Mouse (Mus musculus) kidney, adult 18-20 months (tissue): Measurements from ENCODE around the gene Slc17a1.
A peak's percentile ranks its signal among the peaks of the same experiment; 100 is the strongest.

ENCODE experiments used
- DNase-seq: peaks from one replicate; pipeline ENCODE4 v3.0.0; 2021

Gene Slc17a1

GRCm38 (mm10) chr13:23867405-23867804 lies at the start of gene Slc17a1:
Slc17a1 (plus strand) TSS chr13:23867750.
- peak; percentile 35 for DNase-seq

GRCm38 (mm10) chr13:23820179-23820940 lies 47.2 kb upstream of the Slc17a1 start:
- no peak for DNase-seq

- no peak for DNase-seq
Measured at GRCm38 (mm10) chr13:23822213-23822612, 45.3 kb upstream of the Slc17a1 start.

- DNase-seq: no peak
Measured at GRCm38 (mm10) chr13:23826606-23827005, 40.9 kb upstream of the Slc17a1 start.

- DNase-seq: peak; percentile 40
Measured at GRCm38 (mm10) chr13:23833053-23833452, 34.5 kb upstream of the Slc17a1 start.

GRCm38 (mm10) chr13:23834836-23835235 lies 32.7 kb upstream of the Slc17a1 start:
- DNase-seq: no peak

GRCm38 (mm10) chr13:23836630-23837029 lies 30.9 kb upstream of the Slc17a1 start:
- DNase-seq: no peak

GRCm38 (mm10) chr13:23839308-23839707 lies 28.2 kb upstream of the Slc17a1 start, which contains the start of gene Slc17a3:
Slc17a3 (plus strand) TSS chr13:23839434.
- DNase-seq: peak; percentile 59

- no peak for DNase-seq
Measured at GRCm38 (mm10) chr13:23845851-23846250, 21.7 kb upstream of the Slc17a1 start.

GRCm38 (mm10) chr13:23849299-23849698 lies 18.3 kb upstream of the Slc17a1 start:
- DNase-seq: no peak

GRCm38 (mm10) chr13:23856401-23856800 lies 11.1 kb upstream of the Slc17a1 start:
- DNase-seq: no peak

GRCm38 (mm10) chr13:23861815-23862214 lies 5.7 kb upstream of the Slc17a1 start:
- no peak for DNase-seq

- DNase-seq: no peak
Measured at GRCm38 (mm10) chr13:23864711-23865110, 2.8 kb upstream of the Slc17a1 start.

- DNase-seq: peak; percentile 39
Measured at GRCm38 (mm10) chr13:23866086-23866710, 1.4 kb upstream of the Slc17a1 start.

- DNase-seq: peak; percentile 52
Measured at GRCm38 (mm10) chr13:23867000-23867399, 550 bp upstream of the Slc17a1 start.

GRCm38 (mm10) chr13:23868790-23869533 lies 1.4 kb downstream of the Slc17a1 start:
- peak; percentile 34 for DNase-seq

GRCm38 (mm10) chr13:23869996-23870395 lies 2.4 kb downstream of the Slc17a1 start:
- peak; percentile 50 for DNase-seq

GRCm38 (mm10) chr13:23873141-23873540 lies 5.6 kb downstream of the Slc17a1 start:
- DNase-seq: peak; percentile 19

GRCm38 (mm10) chr13:23879106-23879505 lies 11.6 kb downstream of the Slc17a1 start:
- DNase-seq: no peak

- DNase-seq: no peak
Measured at GRCm38 (mm10) chr13:23879636-23880035, 12.1 kb downstream of the Slc17a1 start.

GRCm38 (mm10) chr13:23885540-23885939 lies 18.0 kb downstream of the Slc17a1 start:
- DNase-seq: no peak

- DNase-seq: no peak
Measured at GRCm38 (mm10) chr13:23887026-23887725, 19.6 kb downstream of the Slc17a1 start.
